Mouse (Mus musculus): Measurements from ENCODE around the gene Zdhhc6. TPM values are rescaled to one million over a fixed set of nuclear protein-coding genes. Genes with fewer than 3 reads are reported as not detected.

The Zdhhc6 gene
- total and polyA plus RNA-seq, 3 experiments: 33.8 to 62.8 (median 50.4) TPM

- H3K9me3 ChIP-seq (replicated peaks): no peaks in the 10 kb centered on the region
- no peak for DNase-seq (ENCODE audit: low spot score)
- H3K4me3 ChIP-seq (ENCODE audit: low read depth, low read length): no peak overlapping the region
- no peaks in the 10 kb centered on the region for H3K36me3 ChIP-seq (replicated peaks)
- H3K27me3 ChIP-seq (ENCODE audit: insufficient read depth, low read length): peaks cover 30% of the 10 kb centered on the region
- no peaks in the 10 kb centered on the region for H3K4me1 ChIP-seq (ENCODE audit: insufficient read depth, low read depth, low read length)
- no peak for ATAC-seq (ENCODE audit: extremely low read depth, insufficient number of reproducible peaks, low FRiP score, poor library complexity, severe bottlenecking)
- TF ChIP-seq POLR2AphosphoS5 (IDR thresholded peaks at IDR 0.05; ENCODE audit: insufficient replicate concordance, low read depth, low read length): no peak
- no peak for TF ChIP-seq TAL1 (conservative IDR thresholded peaks at IDR 0.05; ENCODE audit: low read depth, low read length)
- no peak for TF ChIP-seq GATA2 (IDR thresholded peaks at IDR 0.05; ENCODE audit: borderline replicate concordance, low read depth, low read length)
- TF ChIP-seq GATA1 (IDR thresholded peaks at IDR 0.05; ENCODE audit: borderline replicate concordance, low read length): no peak
- no peak for TF ChIP-seq CTCF (IDR thresholded peaks at IDR 0.05; ENCODE audit: low read depth, low read length)
Observed at GRCm38 (mm10) chr19:55231081-55231480, 84.8 kb downstream of the Zdhhc6 start.

- H3K4me1 ChIP-seq (ENCODE audit: insufficient read depth, low read depth, low read length): no peaks in the 10 kb centered on the region
- DNase-seq (ENCODE audit: low spot score) (no peak), ATAC-seq (ENCODE audit: extremely low read depth, insufficient number of reproducible peaks, low FRiP score, poor library complexity, severe bottlenecking) (no peak)
- H3K36me3 ChIP-seq (replicated peaks): no peaks in the 10 kb centered on the region
- H3K27me3 ChIP-seq (ENCODE audit: insufficient read depth, low read length): peaks cover 26% of the 10 kb centered on the region
- TF ChIP-seq GATA1 (IDR thresholded peaks at IDR 0.05; ENCODE audit: borderline replicate concordance, low read length): no peak
- TF ChIP-seq GATA2 (IDR thresholded peaks at IDR 0.05; ENCODE audit: borderline replicate concordance, low read depth, low read length): no peak
- TF ChIP-seq CTCF (IDR thresholded peaks at IDR 0.05; ENCODE audit: low read depth, low read length): no peak
- no peak for TF ChIP-seq POLR2AphosphoS5 (IDR thresholded peaks at IDR 0.05; ENCODE audit: insufficient replicate concordance, low read depth, low read length)
- no peak overlapping the region for H3K4me3 ChIP-seq (ENCODE audit: low read depth, low read length)
- H3K9me3 ChIP-seq (replicated peaks): no peaks in the 10 kb centered on the region
Observed at GRCm38 (mm10) chr19:55227135-55227534, 88.7 kb downstream of the Zdhhc6 start.

DNA sequence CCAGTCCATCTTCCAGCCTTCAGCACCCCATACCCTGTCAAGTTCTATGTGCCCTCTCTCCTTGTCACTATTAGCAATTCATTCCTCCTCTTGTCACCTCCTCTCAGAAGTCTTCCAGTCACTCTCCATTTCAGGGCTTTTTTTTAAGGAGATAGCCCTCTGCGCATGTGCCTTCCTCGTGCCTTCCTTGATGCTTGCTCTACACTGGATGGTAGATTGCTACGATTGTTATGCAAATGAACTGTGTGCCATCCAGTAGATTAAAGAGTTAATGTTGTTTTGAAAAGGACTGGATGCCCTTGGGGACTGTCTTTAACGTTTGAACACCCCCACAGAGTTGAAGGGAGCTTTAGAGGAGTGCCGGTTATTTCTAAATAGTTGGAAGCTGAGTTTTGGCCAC, 89.2 kb downstream of the Zdhhc6 start:
- no peak for TF ChIP-seq GATA1 (IDR thresholded peaks at IDR 0.05; ENCODE audit: borderline replicate concordance, low read length)
- TF ChIP-seq POLR2AphosphoS5 (IDR thresholded peaks at IDR 0.05; ENCODE audit: insufficient replicate concordance, low read depth, low read length): no peak
- no peak for TF ChIP-seq CTCF (IDR thresholded peaks at IDR 0.05; ENCODE audit: low read depth, low read length)
- no peak for TF ChIP-seq TAL1 (conservative IDR thresholded peaks at IDR 0.05; ENCODE audit: low read depth, low read length)
- TF ChIP-seq GATA2 (IDR thresholded peaks at IDR 0.05; ENCODE audit: borderline replicate concordance, low read depth, low read length): no peak
- Histone ChIP-seq H3K4me1 (ENCODE audit: insufficient read depth, low read depth, low read length) (no peaks in the 10 kb centered on the region), H3K27me3 (ENCODE audit: insufficient read depth, low read length) (peaks cover 23% of the 10 kb centered on the region), H3K4me3 (ENCODE audit: low read depth, low read length) (no peak overlapping the region), H3K9me3 (replicated peaks) (no peaks in the 10 kb centered on the region), H3K36me3 (replicated peaks) (no peaks in the 10 kb centered on the region)
- no peak for ATAC-seq (ENCODE audit: extremely low read depth, insufficient number of reproducible peaks, low FRiP score, poor library complexity, severe bottlenecking)
- no peak for DNase-seq (ENCODE audit: low spot score)

DNA sequence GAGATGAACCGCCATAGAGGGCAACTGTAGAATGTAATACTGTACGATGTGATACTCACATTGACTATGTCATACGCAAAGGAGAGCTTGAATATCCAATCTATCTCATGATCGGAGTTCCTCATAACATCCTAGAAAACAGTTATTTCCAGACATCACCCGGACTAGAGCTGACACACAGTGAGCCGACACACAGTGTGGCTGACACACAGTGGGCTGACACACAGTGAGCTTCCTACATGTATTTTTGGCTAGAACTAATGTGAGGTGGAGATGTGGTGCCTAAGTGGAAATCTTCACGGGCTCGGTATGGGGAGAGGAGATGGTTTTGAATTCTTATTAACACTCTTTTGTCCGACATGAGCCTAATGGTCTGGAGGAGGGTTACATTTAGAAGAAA, 93.6 kb downstream of the Zdhhc6 start:
- H3K27me3 ChIP-seq (ENCODE audit: insufficient read depth, low read length): peaks cover 11% of the 10 kb centered on the region
- no peak overlapping the region for H3K4me3 ChIP-seq (ENCODE audit: low read depth, low read length)
- no peaks in the 10 kb centered on the region for H3K36me3 ChIP-seq (replicated peaks)
- no peaks in the 10 kb centered on the region for H3K9me3 ChIP-seq (replicated peaks)
- TF ChIP-seq GATA1 (IDR thresholded peaks at IDR 0.05; ENCODE audit: borderline replicate concordance, low read length) (no peak), TAL1 (conservative IDR thresholded peaks at IDR 0.05; ENCODE audit: low read depth, low read length) (no peak), POLR2AphosphoS5 (IDR thresholded peaks at IDR 0.05; ENCODE audit: insufficient replicate concordance, low read depth, low read length) (no peak), GATA2 (IDR thresholded peaks at IDR 0.05; ENCODE audit: borderline replicate concordance, low read depth, low read length) (no peak), CTCF (IDR thresholded peaks at IDR 0.05; ENCODE audit: low read depth, low read length) (no peak)
- ATAC-seq (ENCODE audit: extremely low read depth, insufficient number of reproducible peaks, low FRiP score, poor library complexity, severe bottlenecking) (no peak), DNase-seq (ENCODE audit: low spot score) (no peak)
- H3K4me1 ChIP-seq (ENCODE audit: insufficient read depth, low read depth, low read length): peaks cover 12% of the 10 kb centered on the region

Other genes starting within 250 kb of the Zdhhc6 start
- gene Gpam, start 188.8 kb downstream of the Zdhhc6 start, total RNA-seq (2014; fragmentation: Nextera tagmentation): 24.8 and 26.1 TPM in 2 replicates
- 25.0 and 26.7 TPM in 2 replicates for gene Gpam, start 188.8 kb downstream of the Zdhhc6 start, total RNA-seq (2017)
- 6.8 and 10.3 TPM in 2 replicates for gene Gpam, start 188.8 kb downstream of the Zdhhc6 start, polyA plus RNA-seq (2012)
- not detected in 2 replicates for gene Tectb, start 135.3 kb downstream of the Zdhhc6 start, total RNA-seq (2014; fragmentation: Nextera tagmentation)
- gene Tectb, start 135.3 kb downstream of the Zdhhc6 start, total RNA-seq (2017): 0.11 and 0.17 TPM in 2 replicates
- gene Tectb, start 135.3 kb downstream of the Zdhhc6 start, polyA plus RNA-seq (2012): not detected in 2 replicates
- not detected in 2 replicates for gene Gucy2g, start 74.8 kb downstream of the Zdhhc6 start, total RNA-seq (2014; fragmentation: Nextera tagmentation)
- gene Gucy2g, start 74.8 kb downstream of the Zdhhc6 start, total RNA-seq (2017): 0.11 TPM in 1 of 2 replicates, not detected in the other
- not detected in 2 replicates for gene Gucy2g, start 74.8 kb downstream of the Zdhhc6 start, polyA plus RNA-seq (2012)
- 30.1 and 50.6 TPM in 2 replicates for gene Acsl5, start 64.1 kb downstream of the Zdhhc6 start, total RNA-seq (2014; fragmentation: Nextera tagmentation)
- 111 and 131 TPM in 2 replicates for gene Acsl5, start 64.1 kb downstream of the Zdhhc6 start, total RNA-seq (2017)
- gene Acsl5, start 64.1 kb downstream of the Zdhhc6 start, polyA plus RNA-seq (2012): 20.2 and 21.8 TPM in 2 replicates
- gene Vti1a, start 263 bp upstream of the Zdhhc6 start, total RNA-seq (2014; fragmentation: Nextera tagmentation): 33.0 and 38.0 TPM in 2 replicates
- gene Vti1a, start 263 bp upstream of the Zdhhc6 start, total RNA-seq (2017): 29.7 and 33.2 TPM in 2 replicates
- 7.4 and 7.7 TPM in 2 replicates for gene Vti1a, start 263 bp upstream of the Zdhhc6 start, polyA plus RNA-seq (2012)